Mouse (Mus musculus) limb, embryonic 13.5 days (tissue): ENCODE measurements around the gene Lmntd2. TPM values are rescaled to one million over a fixed set of nuclear protein-coding genes. Genes with fewer than 3 reads are reported as not detected.

Experiments used
- ATAC-seq: fragments of 200-750 bp; cut with Nextera tagmentation; 2 replicates; pipeline ENCODE4 v1.8.0; 2017; ENCODE audit warnings: low read depth, moderate number of reproducible peaks, moderate TSS enrichment; ENCODE audit not compliant: low FRiP score
- H3K27ac ChIP-seq: fragments of 300-500 bp; sonication (generic); 2 replicates; pipeline ENCODE4 v1.5.1; 2015; ENCODE audit warnings: inconsistent platforms, mild to moderate bottlenecking, moderate library complexity
- H3K27me3 ChIP-seq: fragments of 300-500 bp; sonication (generic); 2 replicates; pipeline ENCODE4 v1.6.1; 2015; ENCODE audit warnings: mild to moderate bottlenecking, inconsistent platforms
- H3K36me3 ChIP-seq: fragments of 300-500 bp; sonication (generic); 2 replicates; pipeline ENCODE4 v1.6.1; 2015; ENCODE audit warnings: inconsistent platforms, mild to moderate bottlenecking, moderate library complexity
- H3K4me1 ChIP-seq: fragments of 300-500 bp; sonication (generic); 2 replicates; pipeline ENCODE4 v1.6.1; 2015; ENCODE audit warnings: inconsistent platforms
- H3K4me2 ChIP-seq: fragments of 300-500 bp; sonication (generic); replicated peaks from 2 replicates; pipeline ENCODE4 v1.6.1; 2015; ENCODE audit warnings: inconsistent platforms, mild to moderate bottlenecking, moderate library complexity
- H3K4me3 ChIP-seq: fragments of 300-500 bp; sonication (generic); 2 replicates; pipeline ENCODE4 v1.5.1; 2015; ENCODE audit warnings: moderate library complexity, mild to moderate bottlenecking, inconsistent platforms
- H3K9ac ChIP-seq: fragments of 300-500 bp; sonication (generic); 2 replicates; pipeline ENCODE4 v1.6.1; 2015; ENCODE audit warnings: mild to moderate bottlenecking, inconsistent platforms
- H3K9me3 ChIP-seq: fragments of 300-500 bp; sonication (generic); 2 replicates; pipeline ENCODE4 v1.6.1; 2016; ENCODE audit warnings: inconsistent platforms
- WGBS: fragments of 180-500 bp; shearing (Covaris S2); methylation state at CpG from one replicate; pipeline ENCODE4 v1.1.7; 2015; 5-methylcytosine and 5-hydroxymethylcytosine counted together
- polyA plus RNA-seq: library from polyadenylated mRNA; unstranded; fragments of >200 nt; fragmentation: Nextera tagmentation; extraction: Ambion mirVana; gene quantifications from 2 replicates; pipeline ENCODE4 v1.2.1, GENCODE M21; 2015

Lmntd2 gene
- polyA plus RNA-seq, 1 experiment from 2014 or later: 2.6 TPM

DNA sequence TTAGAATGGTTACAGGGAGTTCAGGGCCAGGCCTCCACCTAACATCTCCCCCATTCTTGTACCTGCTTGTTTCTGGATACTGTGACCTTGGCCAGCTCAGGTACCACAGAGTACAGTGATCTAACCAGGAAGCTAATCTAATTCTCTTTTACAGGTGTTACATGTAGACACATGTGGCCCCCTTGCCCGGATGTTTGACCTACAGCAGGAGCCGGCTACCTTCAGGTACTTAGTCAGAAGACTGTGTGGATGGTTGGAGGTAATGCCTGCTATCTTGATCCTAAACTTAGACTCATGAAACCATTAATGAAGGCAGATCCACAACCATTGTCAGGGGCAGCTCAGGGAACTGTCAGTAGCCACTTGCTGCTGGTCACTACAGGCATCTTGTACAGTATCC lies 18.1 kb downstream of the Lmntd2 start:
- ATAC-seq: no peak
- 93% methylated on average over 2 of the region's 2 CpGs for WGBS
- H3K27ac ChIP-seq: no peak overlapping the region
- H3K4me2 ChIP-seq: peak overlapping the region; percentile 98
- H3K9ac ChIP-seq: 0 out of 2 replicates have a peak overlapping the region, but pooled peaks have one; percentile 31
- no peaks in the 10 kb centered on the region for H3K27me3 ChIP-seq
- H3K4me3 ChIP-seq: no peak overlapping the region
- no peaks in the 10 kb centered on the region for H3K9me3 ChIP-seq
- H3K4me1 ChIP-seq: peaks cover 25% of the 10 kb centered on the region
- H3K36me3 ChIP-seq: peaks cover 24% of the 10 kb centered on the region

DNA sequence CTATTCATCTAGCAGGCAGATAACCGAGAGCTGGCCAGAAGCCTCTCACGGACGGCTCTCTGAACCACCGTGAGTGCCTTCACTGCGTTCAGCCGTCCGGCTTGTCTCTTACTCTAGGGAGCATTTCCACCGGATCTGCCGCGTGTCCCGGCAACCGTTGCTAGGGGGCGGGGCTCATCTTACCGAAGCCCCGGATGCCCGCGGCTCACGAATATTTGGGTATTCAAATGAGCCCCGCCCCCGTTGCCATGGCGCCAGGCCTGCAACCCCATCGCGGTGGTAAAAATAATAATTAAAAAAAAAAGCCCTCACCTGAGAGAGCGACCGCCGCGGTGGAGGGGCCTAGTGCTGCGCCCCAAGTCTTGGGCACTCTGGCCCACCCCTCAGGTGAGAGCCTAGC lies 19.1 kb downstream of the Lmntd2 start:
- Histone ChIP-seq H3K36me3 (peaks cover 33% of the 10 kb centered on the region), H3K27ac (peak overlapping the region; percentile 85), H3K4me3 (peak overlapping the region; percentile 85), H3K9me3 (no peaks in the 10 kb centered on the region), H3K4me1 (peaks cover 25% of the 10 kb centered on the region), H3K4me2 (peak overlapping the region; percentile 98), H3K27me3 (no peaks in the 10 kb centered on the region), H3K9ac (peak overlapping the region; percentile 69)
- peak; percentile 18; the same call in 1 of the 2 replicates for ATAC-seq
- 0% methylated on average over 28 of the region's 28 CpGs for WGBS

DNA sequence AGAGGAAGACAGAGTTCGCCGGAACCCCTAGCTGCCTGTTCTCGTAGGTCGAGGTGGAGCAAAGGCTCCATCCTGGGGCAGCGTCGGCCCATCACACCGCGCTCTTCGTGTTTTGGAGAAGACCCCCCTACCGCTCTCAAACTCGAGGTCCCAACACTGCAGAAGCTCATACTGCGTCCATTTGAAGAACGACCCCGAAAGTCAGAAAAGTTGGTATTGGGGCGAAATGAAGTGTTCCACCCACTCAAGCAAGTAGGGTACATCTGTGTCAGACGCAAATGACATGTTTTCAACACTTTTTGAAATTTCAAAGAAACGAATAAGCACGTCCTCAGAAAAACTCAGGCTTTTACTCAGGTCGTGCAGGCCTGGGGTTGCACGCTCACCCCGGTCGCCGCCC lies 19.5 kb downstream of the Lmntd2 start:
- Histone ChIP-seq H3K4me3 (peak overlapping the region; percentile 85), H3K4me1 (peaks cover 25% of the 10 kb centered on the region), H3K27me3 (no peaks in the 10 kb centered on the region), H3K36me3 (peaks cover 37% of the 10 kb centered on the region), H3K4me2 (peak overlapping the region; percentile 98), H3K27ac (peak overlapping the region; percentile 85), H3K9ac (peak overlapping the region; percentile 69), H3K9me3 (no peaks in the 10 kb centered on the region)
- WGBS: under 1% methylated on average over 23 of the region's 23 CpGs
- ATAC-seq: no peak

DNA sequence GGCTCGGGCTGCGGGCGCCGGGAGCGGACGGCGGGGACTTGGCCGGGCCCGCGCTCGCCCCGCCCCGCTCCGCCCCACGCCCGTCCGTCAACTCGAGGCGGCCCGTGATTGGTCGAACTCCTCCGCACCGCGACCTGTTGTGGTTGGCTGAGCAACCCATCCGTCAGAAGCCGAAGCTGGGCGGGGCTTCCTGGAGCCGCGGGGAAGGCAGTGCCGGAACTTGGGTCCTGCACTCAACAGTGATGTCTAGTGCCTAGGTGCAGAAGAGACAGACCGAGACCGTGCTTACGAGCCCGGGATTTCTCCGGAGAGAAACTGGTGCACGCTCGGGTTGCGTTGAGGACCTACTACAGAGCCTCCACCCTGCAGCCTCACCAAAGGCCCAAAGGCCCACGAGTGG lies 19.9 kb downstream of the Lmntd2 start, which contains the start of the genes Hras and Lrrc56:
Hras (minus strand) TSS at position 58 of the 400 bp plus-strand sequence.
Lrrc56 (plus strand) TSS at position 210 of the 400 bp plus-strand sequence.
- H3K27ac ChIP-seq: peak within 1 kb of the TSS; percentile 85
- H3K4me1 ChIP-seq: peaks cover 25% of the 10 kb centered on the region
- H3K27me3 ChIP-seq: no peaks in the 10 kb centered on the region
- H3K4me3 ChIP-seq: peak within 1 kb of the TSS; percentile 85
- ATAC-seq: peak; percentile 96
- 1% methylated on average over 34 of the region's 39 CpGs for whole genome bisulfite sequencing
- peak within 1 kb of the TSS; percentile 92 for H3K9ac ChIP-seq
- H3K36me3 ChIP-seq: peaks cover 42% of the 10 kb centered on the region
- H3K9me3 ChIP-seq: no peaks in the 10 kb centered on the region
- H3K4me2 ChIP-seq: peak within 1 kb of the TSS; percentile 98

DNA sequence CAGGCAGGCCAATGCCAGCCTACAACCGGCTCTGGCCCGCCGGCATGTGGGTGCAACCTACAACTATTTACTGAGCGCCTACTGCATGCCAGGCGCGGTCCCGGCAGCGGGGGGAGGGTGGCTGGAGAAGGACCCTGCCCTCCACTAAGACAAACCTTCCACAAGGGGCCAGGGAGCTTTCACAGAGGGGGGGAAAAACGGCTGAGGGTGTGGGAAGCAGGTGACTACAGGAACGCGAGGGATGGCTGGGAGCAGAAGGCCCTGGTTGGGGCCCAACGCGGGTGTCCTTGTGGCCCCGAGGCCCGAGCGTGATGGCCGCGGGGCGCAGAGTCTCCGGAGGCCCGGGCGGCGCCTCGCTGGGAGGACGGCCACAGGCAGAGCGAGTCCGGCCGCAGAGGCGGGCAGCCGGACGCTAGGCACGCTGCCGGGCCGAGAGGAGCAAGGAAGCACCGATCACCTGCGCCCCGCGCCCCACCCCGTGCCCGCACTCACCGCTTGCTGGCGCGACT lies 20.5 kb downstream of the Lmntd2 start:
- H3K27ac ChIP-seq: peak overlapping the region; percentile 77
- peaks cover 42% of the 10 kb centered on the region for H3K36me3 ChIP-seq
- H3K4me3 ChIP-seq: peak overlapping the region; percentile 85
- ATAC-seq: no peak
- no peaks in the 10 kb centered on the region for H3K9me3 ChIP-seq
- WGBS: under 1% methylated on average over 32 of the region's 43 CpGs
- H3K4me2 ChIP-seq: peak overlapping the region; percentile 95
- peak overlapping the region; percentile 92 for H3K9ac ChIP-seq
- H3K4me1 ChIP-seq: peaks cover 25% of the 10 kb centered on the region
- H3K27me3 ChIP-seq: no peaks in the 10 kb centered on the region

DNA sequence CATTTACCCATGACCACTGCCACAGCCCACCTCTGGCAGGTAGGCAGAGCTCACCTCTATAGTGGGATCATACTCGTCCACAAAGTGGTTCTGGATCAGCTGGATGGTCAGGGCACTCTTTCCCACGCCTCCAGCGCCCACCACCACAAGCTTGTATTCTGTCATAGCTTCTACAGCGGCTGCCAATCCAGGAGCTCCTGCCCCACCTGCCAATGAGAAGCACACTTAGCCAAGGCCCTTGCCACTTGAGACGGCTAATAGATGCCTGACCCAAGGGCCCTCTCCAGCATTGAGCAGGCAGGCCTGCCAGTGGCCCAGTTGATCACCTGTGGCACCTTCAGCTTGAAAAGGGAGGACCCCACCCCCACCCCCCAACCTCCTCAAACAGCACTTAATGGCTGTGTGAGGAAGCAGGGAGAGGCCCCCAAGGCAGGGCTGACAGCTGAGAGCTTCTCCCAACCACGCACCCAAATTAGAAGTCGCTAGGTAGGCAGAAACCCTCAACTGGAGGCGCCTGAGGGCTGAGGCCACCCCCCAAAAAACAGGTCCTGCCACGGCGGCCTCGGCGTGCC lies 21.0 kb downstream of the Lmntd2 start:
- H3K9me3 ChIP-seq: no peaks in the 10 kb centered on the region
- peak overlapping the region; percentile 92 for H3K9ac ChIP-seq
- H3K4me1 ChIP-seq: peaks cover 25% of the 10 kb centered on the region
- WGBS: 27% methylated on average over 12 of the region's 12 CpGs
- peak overlapping the region; percentile 95 for H3K4me2 ChIP-seq
- peaks cover 37% of the 10 kb centered on the region for H3K36me3 ChIP-seq
- H3K4me3 ChIP-seq: peak overlapping the region; percentile 85
- H3K27me3 ChIP-seq: no peaks in the 10 kb centered on the region
- H3K27ac ChIP-seq: peak overlapping the region; percentile 77
- ATAC-seq: no peak

DNA sequence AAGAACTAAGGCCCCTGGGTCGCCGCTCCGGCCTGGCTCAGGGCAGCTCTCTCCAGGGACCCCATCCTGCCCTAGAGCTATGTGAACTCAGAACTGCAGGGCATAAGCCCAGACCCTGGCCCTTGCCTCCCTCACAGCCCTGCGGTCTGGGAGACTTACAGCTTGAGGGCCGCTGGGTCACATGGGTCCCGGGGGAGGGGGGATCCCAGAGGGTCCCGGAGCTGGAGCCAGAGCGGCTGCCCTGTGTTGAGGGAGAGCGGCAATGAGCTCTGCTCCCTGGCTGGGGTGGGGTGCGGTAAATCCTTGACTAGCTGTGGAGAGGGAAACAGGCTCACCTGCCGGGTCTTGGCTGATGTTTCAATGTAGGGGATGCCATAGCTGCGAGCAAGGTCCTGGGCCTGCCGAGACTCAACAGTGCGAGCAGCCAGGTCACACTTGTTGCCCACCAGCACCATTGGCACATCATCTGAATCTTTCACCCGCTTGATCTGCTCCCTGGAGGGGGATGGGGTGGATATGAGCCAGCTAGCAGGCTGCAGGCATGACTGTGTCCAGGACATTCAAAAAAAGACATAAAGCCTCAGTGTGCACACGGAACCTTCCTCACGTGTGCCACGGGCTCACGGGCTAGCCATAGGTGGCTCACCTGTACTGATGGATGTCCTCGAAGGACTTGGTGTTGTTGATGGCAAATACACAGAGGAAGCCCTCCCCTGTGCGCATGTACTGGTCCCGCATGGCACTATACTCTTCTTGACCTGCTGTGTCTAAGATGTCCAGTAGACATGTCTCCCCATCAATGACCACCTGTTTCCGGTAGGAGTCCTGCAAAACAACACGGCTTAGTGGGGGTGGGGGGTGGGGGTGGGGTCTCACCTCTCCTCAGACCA lies 21.8 kb downstream of the Lmntd2 start:
- H3K27ac ChIP-seq: no peak overlapping the region
- H3K27me3 ChIP-seq: no peaks in the 10 kb centered on the region
- peak overlapping the region; percentile 85 for H3K4me3 ChIP-seq
- peaks cover 25% of the 10 kb centered on the region for H3K4me1 ChIP-seq
- H3K4me2 ChIP-seq: peak overlapping the region; percentile 95
- H3K9me3 ChIP-seq: no peaks in the 10 kb centered on the region
- 88% methylated on average over 24 of the region's 24 CpGs for WGBS
- H3K9ac ChIP-seq: peak overlapping the region; percentile 92
- peaks cover 35% of the 10 kb centered on the region for H3K36me3 ChIP-seq
- no peak for ATAC-seq

DNA sequence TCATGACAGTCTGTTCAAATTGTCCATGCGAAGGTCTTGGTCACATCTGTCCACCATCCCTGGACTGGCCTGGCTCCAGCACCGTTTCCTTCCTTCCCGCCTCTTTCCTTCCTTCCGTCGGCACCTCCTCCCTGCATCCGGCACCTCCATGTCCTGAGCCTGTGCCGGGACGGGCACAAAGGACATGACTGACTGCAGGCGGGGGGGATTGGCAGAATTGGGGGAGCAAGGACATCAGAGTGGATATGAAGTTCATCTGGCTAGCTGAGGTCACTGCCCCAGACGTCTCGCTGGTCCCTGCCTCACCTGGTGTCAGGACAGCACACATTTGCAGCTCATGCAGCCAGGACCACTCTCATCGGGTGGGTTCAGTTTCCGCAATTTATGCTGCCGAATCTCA lies 22.8 kb downstream of the Lmntd2 start:
- no peak overlapping the region for H3K4me3 ChIP-seq
- H3K4me2 ChIP-seq: no peak overlapping the region
- ATAC-seq: no peak
- no peak overlapping the region for H3K27ac ChIP-seq
- peaks cover 25% of the 10 kb centered on the region for H3K4me1 ChIP-seq
- WGBS: 91% methylated on average over 14 of the region's 14 CpGs
- H3K36me3 ChIP-seq: peaks cover 35% of the 10 kb centered on the region
- H3K27me3 ChIP-seq: no peaks in the 10 kb centered on the region
- H3K9ac ChIP-seq: peak overlapping the region; percentile 25; the same call in 1 of the 2 replicates
- H3K9me3 ChIP-seq: no peaks in the 10 kb centered on the region

DNA sequence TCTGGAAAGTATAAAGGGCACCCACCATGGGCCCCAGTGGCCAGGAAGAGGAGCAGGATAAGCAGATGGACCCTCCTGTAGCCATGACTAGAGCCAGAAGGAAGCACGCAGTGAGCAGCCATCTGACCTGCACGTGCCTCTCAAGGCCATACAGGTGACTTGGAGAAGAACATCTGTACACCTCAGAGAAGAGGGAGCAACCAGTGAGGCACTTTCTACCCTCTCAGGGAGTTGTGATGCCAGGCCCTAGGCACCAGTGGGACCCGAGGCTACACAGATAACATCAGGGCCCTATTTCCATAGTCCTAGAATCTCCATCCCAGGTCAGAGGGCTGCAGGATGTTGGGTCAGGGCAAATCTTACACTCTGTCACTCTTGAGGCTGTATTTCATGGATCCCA lies 23.7 kb downstream of the Lmntd2 start:
- 92% methylated on average over 3 of the region's 3 CpGs for WGBS

DNA sequence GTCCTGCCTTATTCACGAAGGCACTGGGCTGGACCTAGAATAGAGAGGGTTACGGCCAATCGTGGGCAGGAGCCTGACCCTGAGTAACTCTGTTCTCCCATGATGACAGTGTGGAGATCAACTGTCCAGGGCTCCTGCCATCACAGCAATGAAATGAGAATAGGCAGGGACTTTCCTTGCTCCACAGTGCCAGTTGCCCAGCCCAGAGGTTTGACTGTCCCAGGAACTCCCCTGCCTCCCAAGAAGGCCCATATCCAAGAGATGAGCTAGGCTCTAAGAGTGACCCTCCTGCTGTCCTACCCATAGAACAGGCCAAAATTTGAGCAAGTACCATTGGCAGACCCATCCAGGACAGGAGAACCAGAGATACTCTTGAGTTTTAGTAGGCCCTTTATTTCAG lies 25.1 kb downstream of the Lmntd2 start:
- peaks cover 16% of the 10 kb centered on the region for H3K4me1 ChIP-seq
- no peak overlapping the region for H3K4me3 ChIP-seq
- H3K9ac ChIP-seq: no peak overlapping the region
- no peaks in the 10 kb centered on the region for H3K9me3 ChIP-seq
- WGBS: 91% methylated on average over 3 of the region's 3 CpGs
- H3K4me2 ChIP-seq: no peak overlapping the region
- no peak for ATAC-seq
- peaks cover 35% of the 10 kb centered on the region for H3K36me3 ChIP-seq
- H3K27ac ChIP-seq: no peak overlapping the region
- H3K27me3 ChIP-seq: no peaks in the 10 kb centered on the region

More for the DNA sequence above, 23.7 kb downstream of the Lmntd2 start:
- H3K27me3 ChIP-seq: no peaks in the 10 kb centered on the region
- H3K4me3 ChIP-seq: no peak overlapping the region
- no peak overlapping the region for H3K9ac ChIP-seq
- H3K36me3 ChIP-seq: peaks cover 35% of the 10 kb centered on the region
- no peak overlapping the region for H3K27ac ChIP-seq
- no peak for ATAC-seq
- peaks cover 18% of the 10 kb centered on the region for H3K4me1 ChIP-seq
- no peaks in the 10 kb centered on the region for H3K9me3 ChIP-seq
- H3K4me2 ChIP-seq: no peak overlapping the region

DNA sequence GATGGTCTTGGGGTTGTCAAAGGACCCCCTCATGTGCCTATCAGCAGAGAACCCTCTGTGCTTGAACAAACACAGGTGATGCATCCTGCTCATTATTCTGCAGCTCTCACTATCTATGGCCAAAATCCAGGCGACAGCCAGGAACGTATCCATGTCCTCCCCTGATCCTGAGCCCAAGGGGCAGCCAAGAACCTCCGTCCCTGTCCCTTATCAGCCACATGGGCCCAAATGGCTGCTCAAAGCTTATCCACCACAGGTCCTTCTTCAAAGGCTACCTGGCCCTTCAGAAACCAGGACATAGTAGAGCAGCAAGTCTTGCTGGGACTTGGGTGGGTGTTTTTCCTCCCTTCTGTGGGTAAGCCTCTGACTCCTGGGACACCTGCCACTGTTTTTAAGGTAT lies 25.7 kb downstream of the Lmntd2 start:
- no peak for ATAC-seq
- H3K4me2 ChIP-seq: no peak overlapping the region
- H3K9ac ChIP-seq: no peak overlapping the region
- peaks cover 16% of the 10 kb centered on the region for H3K4me1 ChIP-seq
- H3K4me3 ChIP-seq: no peak overlapping the region
- peaks cover 35% of the 10 kb centered on the region for H3K36me3 ChIP-seq
- no peaks in the 10 kb centered on the region for H3K9me3 ChIP-seq
- 85% methylated on average over 3 of the region's 3 CpGs for WGBS
- no peaks in the 10 kb centered on the region for H3K27me3 ChIP-seq
- H3K27ac ChIP-seq: no peak overlapping the region

DNA sequence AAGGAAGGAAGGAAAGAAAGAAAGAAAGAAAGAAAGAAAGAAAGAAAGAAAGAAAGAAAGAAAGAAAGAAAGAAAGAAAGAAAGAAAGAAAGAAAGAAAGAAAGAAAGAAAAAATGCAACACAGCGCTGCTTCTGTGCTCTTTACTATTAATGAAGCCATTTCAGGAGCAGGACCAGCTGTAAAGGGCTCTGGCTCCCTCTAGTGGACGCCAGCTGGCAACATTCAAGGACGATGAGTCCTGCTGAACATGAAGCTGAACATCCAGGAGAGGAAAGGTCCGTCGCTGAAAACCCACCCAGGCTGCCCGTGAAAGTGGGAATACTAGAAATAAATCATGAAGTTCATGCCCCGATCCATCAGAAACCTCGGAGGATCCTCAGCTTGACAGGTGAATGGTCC lies 37.7 kb downstream of the Lmntd2 start:
- H3K4me3 ChIP-seq: no peak overlapping the region
- 2% methylated on average over 8 of the region's 8 CpGs for WGBS
- H3K4me2 ChIP-seq: no peak overlapping the region; the same call in 1 of the 2 replicates
- no peaks in the 10 kb centered on the region for H3K36me3 ChIP-seq
- no peak for ATAC-seq
- no peaks in the 10 kb centered on the region for H3K9me3 ChIP-seq
- H3K9ac ChIP-seq: no peak overlapping the region
- no peaks in the 10 kb centered on the region for H3K27me3 ChIP-seq
- no peak overlapping the region for H3K27ac ChIP-seq
- H3K4me1 ChIP-seq: peaks cover 9% of the 10 kb centered on the region
